Mouse (Mus musculus): ENCODE measurements at regions not wholly inside any gene's neighbourhood (a gene's known extent, or its start where the extent isn't known, plus 50 kb on each side); places are given as distances from the start of the nearest gene placed in this dataset.

DNA sequence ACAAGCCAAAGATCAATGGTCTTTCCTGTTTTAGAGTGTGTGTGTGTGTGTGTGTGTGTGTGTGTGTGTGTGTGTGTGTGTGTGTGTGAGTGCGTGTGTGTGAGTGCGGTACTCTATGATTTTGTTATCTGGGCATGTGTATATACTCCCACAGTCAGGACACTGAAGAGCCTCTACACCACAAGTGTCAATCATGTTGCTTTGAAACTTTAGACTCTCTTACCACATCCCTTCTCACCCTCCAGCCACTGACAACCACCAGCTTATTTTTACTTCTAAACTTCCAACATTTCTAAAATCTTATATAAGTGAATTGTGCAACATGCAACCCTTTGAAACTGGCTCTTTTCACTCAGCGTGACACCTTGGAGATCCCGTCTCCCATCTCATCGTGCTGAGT lies 81.6 kb upstream of the N6amt1 start:
- no peak for TF ChIP-seq CTCF (IDR thresholded peaks at IDR 0.05; ENCODE audit: borderline replicate concordance, insufficient read depth, low read depth, low read length)
- no peak for TF ChIP-seq POLR2A (IDR thresholded peaks at IDR 0.05; ENCODE audit: borderline replicate concordance, insufficient read depth, low read length)
